Mouse (Mus musculus) hindbrain, embryonic 14.5 days (tissue): ENCODE results near the gene Ier5. TPM values are rescaled to one million over a fixed set of nuclear protein-coding genes. Genes with fewer than 3 reads are reported as not detected.
A peak's percentile ranks its signal among the peaks of the same experiment; 100 is the strongest.

Experiments used
- ATAC-seq: fragments of 200-750 bp; cut with Nextera tagmentation; 2 replicates; pipeline ENCODE4 v1.8.0; 2017; ENCODE audit warnings: moderate number of reproducible peaks, mild to moderate bottlenecking, moderate TSS enrichment, moderate library complexity; ENCODE audit not compliant: low FRiP score
- DNase-seq: peaks from one replicate; pipeline ENCODE4 v3.0.0-alpha.2; 2015; ENCODE audit warnings: low spot score
- H3K27ac ChIP-seq: fragments of 300-500 bp; sonication (generic); 2 replicates; pipeline ENCODE4 v1.5.1; 2014; ENCODE audit warnings: mild to moderate bottlenecking, moderate library complexity
- H3K27me3 ChIP-seq: fragments of 300-500 bp; sonication (generic); 2 replicates; pipeline ENCODE4 v1.6.1; 2014; ENCODE audit warnings: mild to moderate bottlenecking, low read length, mixed read lengths; ENCODE audit not compliant: control insufficient read depth, insufficient read depth
- H3K36me3 ChIP-seq: fragments of 300-500 bp; sonication (generic); replicated peaks from 2 replicates; pipeline ENCODE4 v1.6.1; 2014; ENCODE audit not compliant: control insufficient read depth, insufficient read depth
- H3K4me1 ChIP-seq: fragments of 300-500 bp; sonication (generic); replicated peaks from 2 replicates; pipeline ENCODE4 v1.6.1; 2014; ENCODE audit warnings: antibody characterized with exemption, low read length, mixed read lengths; ENCODE audit not compliant: control insufficient read depth, insufficient read depth
- H3K4me2 ChIP-seq: fragments of 300-500 bp; sonication (generic); replicated peaks from 2 replicates; pipeline ENCODE4 v1.6.1; 2014; ENCODE audit warnings: mild to moderate bottlenecking, moderate library complexity
- H3K4me3 ChIP-seq: fragments of 300-500 bp; sonication (generic); replicated peaks from 2 replicates; pipeline ENCODE4 v1.5.1; 2014; ENCODE audit warnings: mild to moderate bottlenecking, low read length
- H3K9ac ChIP-seq: fragments of 300-500 bp; sonication (generic); 2 replicates; pipeline ENCODE4 v1.6.1; 2014
- H3K9me3 ChIP-seq: fragments of 300-500 bp; sonication (generic); 2 replicates; pipeline ENCODE4 v1.6.1; 2016; ENCODE audit warnings: low read length; ENCODE audit not compliant: control insufficient read depth
- WGBS: fragments of 180-500 bp; shearing (Covaris S2); extraction: QIAGEN DNeasy Blood & Tissue Kit; methylation state at CpG from one replicate; pipeline ENCODE4 v1.1.7; 2014; 5-methylcytosine and 5-hydroxymethylcytosine counted together
- polyA plus RNA-seq: library from polyadenylated mRNA; unstranded; fragments of >200 nt; fragmentation: Nextera tagmentation; extraction: Ambion mirVana; gene quantifications from 2 replicates; pipeline ENCODE4 v1.2.1, GENCODE M21; 2014

The Ier5 gene
- polyA plus RNA-seq, 1 experiment from 2014 or later, result 10.5 TPM

- Histone ChIP-seq H3K4me3 (no peak overlapping the region), H3K9me3 (no peaks in the 10 kb centered on the region), H3K27me3 (no peaks in the 10 kb centered on the region), H3K9ac (no peak overlapping the region), H3K4me2 (no peak overlapping the region), H3K27ac (peak overlapping the region; percentile 47; the same call in 1 of the 2 replicates), H3K4me1 (peaks cover 57% of the 10 kb centered on the region), H3K36me3 (no peaks in the 10 kb centered on the region)
- WGBS, result 39% methylated on average over 8 of the region's 8 CpGs
- DNase-seq (no peak), ATAC-seq (no peak)
Observed at GRCm38 (mm10) chr1:155084839-155085238, 14.6 kb downstream of the Ier5 start.

- DNase-seq (peak; percentile 90), ATAC-seq (peak; percentile 94)
- 1% methylated on average over 45 of the region's 77 CpGs for WGBS
- Histone ChIP-seq H3K9me3 (no peaks in the 10 kb centered on the region), H3K4me1 (peaks cover 62% of the 10 kb centered on the region), H3K9ac (peak overlapping the region; percentile 78), H3K27me3 (no peaks in the 10 kb centered on the region), H3K27ac (peak overlapping the region; percentile 99), H3K4me3 (peak overlapping the region; percentile 42), H3K36me3 (no peaks in the 10 kb centered on the region), H3K4me2 (peak overlapping the region; percentile 90)
Observed at GRCm38 (mm10) chr1:155083271-155084265, 15.9 kb downstream of the Ier5 start.

GRCm38 (mm10) chr1:155082965-155083268 is 16.5 kb downstream of the Ier5 start:
- H3K4me1 ChIP-seq, result peaks cover 68% of the 10 kb centered on the region
- H3K4me3 ChIP-seq, result peak overlapping the region; percentile 42
- peak overlapping the region; percentile 78 for H3K9ac ChIP-seq
- no peak for ATAC-seq
- peak overlapping the region; percentile 99 for H3K27ac ChIP-seq
- H3K9me3 ChIP-seq, result no peaks in the 10 kb centered on the region
- no peaks in the 10 kb centered on the region for H3K27me3 ChIP-seq
- DNase-seq, result peak; percentile 77
- 0% methylated on average over 7 of the region's 18 CpGs for WGBS
- H3K4me2 ChIP-seq, result peak overlapping the region; percentile 90
- no peaks in the 10 kb centered on the region for H3K36me3 ChIP-seq

GRCm38 (mm10) chr1:155082158-155082964 is 17.1 kb downstream of the Ier5 start:
- no peaks in the 10 kb centered on the region for H3K9me3 ChIP-seq
- H3K9ac ChIP-seq, result peak overlapping the region; percentile 78
- ATAC-seq (no peak), DNase-seq (no peak)
- WGBS, result 2% methylated on average over 11 of the region's 11 CpGs
- peak overlapping the region; percentile 99 for H3K27ac ChIP-seq
- no peaks in the 10 kb centered on the region for H3K36me3 ChIP-seq
- H3K4me1 ChIP-seq, result peaks cover 74% of the 10 kb centered on the region
- H3K4me3 ChIP-seq, result peak overlapping the region; percentile 42
- no peaks in the 10 kb centered on the region for H3K27me3 ChIP-seq
- H3K4me2 ChIP-seq, result peak overlapping the region; percentile 90

- Histone ChIP-seq H3K36me3 (no peaks in the 10 kb centered on the region), H3K27me3 (no peaks in the 10 kb centered on the region), H3K4me1 (peaks cover 47% of the 10 kb centered on the region), H3K4me2 (no peak overlapping the region), H3K9ac (no peak overlapping the region), H3K9me3 (no peaks in the 10 kb centered on the region), H3K27ac (peak overlapping the region; percentile 44), H3K4me3 (no peak overlapping the region)
- ATAC-seq (peak; percentile 41; the same call in 1 of the 2 replicates), DNase-seq (no peak)
- WGBS, result 32% methylated on average over 3 of the region's 3 CpGs
Observed at GRCm38 (mm10) chr1:155077675-155078074, 21.8 kb downstream of the Ier5 start.

GRCm38 (mm10) chr1:155075856-155076255 is 23.6 kb downstream of the Ier5 start:
- Histone ChIP-seq H3K9me3 (no peaks in the 10 kb centered on the region), H3K9ac (no peak overlapping the region), H3K4me3 (no peak overlapping the region), H3K36me3 (no peaks in the 10 kb centered on the region), H3K4me2 (no peak overlapping the region), H3K4me1 (peaks cover 40% of the 10 kb centered on the region), H3K27ac (no peak overlapping the region), H3K27me3 (no peaks in the 10 kb centered on the region)
- DNase-seq (no peak), ATAC-seq (no peak)
- 85% methylated on average over 7 of the region's 7 CpGs for WGBS

GRCm38 (mm10) chr1:155074856-155075255 is 24.6 kb downstream of the Ier5 start:
- 73% methylated on average over 7 of the region's 7 CpGs for WGBS
- no peak for DNase-seq
- Histone ChIP-seq H3K4me1 (peaks cover 42% of the 10 kb centered on the region), H3K9me3 (no peaks in the 10 kb centered on the region), H3K4me3 (no peak overlapping the region), H3K27ac (no peak overlapping the region), H3K27me3 (no peaks in the 10 kb centered on the region), H3K4me2 (no peak overlapping the region), H3K36me3 (no peaks in the 10 kb centered on the region), H3K9ac (no peak overlapping the region)
- ATAC-seq, result no peak

- Histone ChIP-seq H3K27me3 (no peaks in the 10 kb centered on the region), H3K36me3 (no peaks in the 10 kb centered on the region), H3K9me3 (no peaks in the 10 kb centered on the region), H3K4me1 (peaks cover 40% of the 10 kb centered on the region), H3K4me3 (no peak overlapping the region), H3K4me2 (no peak overlapping the region), H3K9ac (no peak overlapping the region), H3K27ac (no peak overlapping the region)
- ATAC-seq, result no peak
- 74% methylated on average over 6 of the region's 6 CpGs for WGBS
- DNase-seq, result no peak
Observed at GRCm38 (mm10) chr1:155073905-155074304, 25.5 kb downstream of the Ier5 start.

- Histone ChIP-seq H3K27me3 (no peaks in the 10 kb centered on the region), H3K9ac (no peak overlapping the region), H3K4me1 (peaks cover 33% of the 10 kb centered on the region), H3K36me3 (no peaks in the 10 kb centered on the region), H3K27ac (no peak overlapping the region), H3K4me2 (no peak overlapping the region), H3K4me3 (no peak overlapping the region), H3K9me3 (no peaks in the 10 kb centered on the region)
- no peak for DNase-seq
- no peak for ATAC-seq
- WGBS, result 30% methylated on average over 7 of the region's 7 CpGs
Observed at GRCm38 (mm10) chr1:155073133-155073532, 26.3 kb downstream of the Ier5 start.
